Mouse (Mus musculus): ENCODE data around the gene Mrgprh.

DNA sequence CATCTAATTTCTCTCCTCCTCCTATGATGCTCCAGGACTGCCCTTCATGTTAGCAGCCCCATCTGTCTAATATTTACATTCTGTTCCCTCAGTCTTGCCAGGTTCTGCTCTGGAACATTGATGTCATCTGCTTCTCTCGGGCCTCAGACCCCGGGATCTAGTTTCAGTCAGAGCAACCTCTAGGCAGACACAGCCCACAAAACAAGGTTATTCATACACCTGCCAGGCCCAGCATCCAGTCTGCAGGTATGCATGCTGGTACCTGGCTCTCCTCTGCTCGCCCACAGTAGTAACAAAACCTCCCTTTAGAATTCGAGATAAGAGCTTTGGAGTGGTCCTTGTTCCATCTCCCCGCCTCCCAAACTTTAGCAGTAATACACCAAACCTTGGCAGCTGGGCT is 45.5 kb upstream of the Mrgprh start:
- TF ChIP-seq POLR2A (IDR thresholded peaks at IDR 0.05; ENCODE audit: insufficient read length, low read depth) (no peak), SRF (IDR thresholded peaks at IDR 0.05; ENCODE audit: control insufficient read depth, insufficient read length, low read depth) (no peak), MYOG (IDR thresholded peaks at IDR 0.05; ENCODE audit: control insufficient read depth in 1 of 3, insufficient read depth in 1 of 3, insufficient read length in 2 of 3, low read depth in 2 of 3) (no peak), MAX (IDR thresholded peaks at IDR 0.05; ENCODE audit: low read depth) (no peak), REST (IDR thresholded peaks at IDR 0.05; ENCODE audit: insufficient read depth, insufficient read length) (no peak), USF1 (IDR thresholded peaks at IDR 0.05; ENCODE audit: low read depth) (no peak), TCF12 (IDR thresholded peaks at IDR 0.05; ENCODE audit: insufficient read depth, poor library complexity, severe bottlenecking) (no peak), POLR2AphosphoS2 (IDR thresholded peaks at IDR 0.05; ENCODE audit: insufficient read length, low read depth) (no peak)

All from myocyte (in vitro differentiated cells).